Mouse (Mus musculus): ENCODE data around the gene Gse1.

- TF ChIP-seq CTCF (conservative IDR thresholded peaks at IDR 0.05; ENCODE audit: low read length) (no peak), NANOG (IDR thresholded peaks at IDR 0.05; ENCODE audit: borderline replicate concordance, low read length) (no peak)
Measured at GRCm38 (mm10) chr8:120521591-120521965, 293.3 kb downstream of the Gse1 start.

All from E14TG2a.4 (cell line).